Mouse (Mus musculus): Measurements from ENCODE around the gene Slc9a8.

GRCm38 (mm10) chr2:167373266-167373665 lies 48.2 kb upstream of the Slc9a8 start:
- TF ChIP-seq CTCF (IDR thresholded peaks at IDR 0.05; ENCODE audit: low read depth) (no peak), EP300 (IDR thresholded peaks at IDR 0.05; ENCODE audit: low read depth) (no peak)
